Mouse (Mus musculus): Measurements from ENCODE around the gene Pdxp.

DNA sequence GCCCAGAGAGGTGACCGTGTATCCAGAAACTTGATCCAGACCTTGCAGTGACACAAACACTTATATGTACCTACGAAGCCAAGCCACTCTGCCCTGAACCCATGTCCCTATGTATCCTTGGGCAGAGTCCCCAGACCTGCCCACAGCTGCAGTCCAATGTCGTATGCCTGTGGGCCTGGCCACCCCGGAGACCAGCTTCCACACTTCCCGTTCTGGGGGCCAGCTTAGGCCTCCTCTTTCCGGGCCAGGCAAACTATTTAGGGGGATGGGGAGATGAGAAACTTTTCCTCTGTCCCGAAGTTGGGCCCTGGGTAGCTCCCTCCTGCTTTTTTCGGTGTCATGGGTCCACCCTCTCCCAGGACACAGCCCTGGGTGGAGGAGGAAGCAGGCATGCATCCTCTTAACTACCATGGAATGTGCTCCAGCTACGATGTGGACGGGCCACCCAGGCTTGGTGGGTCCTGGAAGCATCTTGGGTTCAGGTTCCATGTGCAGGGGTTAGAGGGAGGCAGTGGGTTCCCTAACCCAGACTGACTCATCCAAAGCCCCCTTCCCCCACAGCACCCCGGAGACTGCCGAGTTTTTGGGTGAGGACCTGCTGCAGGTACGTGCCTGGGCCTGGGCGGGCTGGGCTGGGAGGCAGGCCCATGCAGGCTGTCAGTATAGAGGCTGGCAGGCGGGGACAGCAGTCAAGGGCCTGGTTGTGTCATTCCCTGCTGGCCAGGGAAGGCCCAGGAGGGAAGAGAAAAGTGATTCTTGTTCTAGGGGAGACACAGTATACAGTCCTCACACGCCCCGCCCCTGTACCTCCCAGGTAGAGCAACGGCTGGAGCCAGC, 12.9 kb upstream of the Pdxp start:
- TF ChIP-seq POLR2A (IDR thresholded peaks at IDR 0.05; ENCODE audit: low read depth, low read length) (no peak), CTCF (conservative IDR thresholded peaks at IDR 0.05; ENCODE audit: insufficient read depth, insufficient read length, low read depth, low read length) (no peak)
